Mouse (Mus musculus) G1E (cell line): ENCODE results near the gene Lrrc66.

Experiments used
- CTCF ChIP-seq: IDR thresholded peaks from 2 replicates; pipeline ENCODE4 v1.5.1; 2012; ENCODE audit warnings: low read depth, low read length, inconsistent platforms, mixed read lengths
- GATA1 ChIP-seq: IDR thresholded peaks from 2 replicates; pipeline ENCODE4 v1.6.1; 2012; ENCODE audit warnings: borderline replicate concordance, low read length, inconsistent platforms, mixed read lengths
- GATA2 ChIP-seq: IDR thresholded peaks from 2 replicates; pipeline ENCODE4 v1.6.1; 2012; ENCODE audit warnings: low read depth, low read length, inconsistent platforms, borderline replicate concordance
- POLR2AphosphoS5 ChIP-seq: IDR thresholded peaks from 2 replicates; pipeline ENCODE4 v1.6.1; 2012; ENCODE audit warnings: low read depth, low read length, inconsistent platforms; ENCODE audit not compliant: insufficient replicate concordance
- TAL1 ChIP-seq: conservative IDR thresholded peaks from 2 replicates; pipeline ENCODE4 v1.6.1; 2012; ENCODE audit warnings: low read depth, low read length, inconsistent platforms, mixed read lengths

DNA sequence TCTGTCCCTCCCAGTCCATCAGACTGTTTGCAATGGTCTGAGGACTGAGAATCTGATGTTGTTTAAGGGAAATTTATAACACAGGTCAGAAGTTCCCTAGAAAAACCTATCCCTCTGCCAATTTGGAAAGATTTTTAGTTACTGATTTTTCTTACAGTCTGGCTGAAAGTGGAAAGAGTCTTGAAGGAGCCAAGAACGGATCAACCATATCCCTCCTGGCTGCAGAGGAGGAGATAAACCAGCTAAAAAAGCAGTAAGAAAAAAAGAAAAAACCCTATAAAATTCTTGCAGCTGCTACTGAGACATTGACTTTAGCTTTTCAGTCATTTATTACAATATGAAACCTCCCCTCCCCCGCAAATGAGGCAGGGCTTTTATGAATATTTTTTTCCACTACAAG, 34.4 kb upstream of the Lrrc66 start:
- TF ChIP-seq CTCF (no peak), GATA1 (no peak), GATA2 (no peak), POLR2AphosphoS5 (no peak), TAL1 (no peak)
